In genomic region chr17:88111865-88112645, GRCm38 (mm10) we compare ENCODE assay signal across 14 mouse cellular contexts. TPM values are rescaled to one million over a fixed set of nuclear protein-coding genes. Genes with fewer than 3 reads are reported as not detected.
DNase-seq lines count a peak whose midpoint lies in the region; ATAC-seq lines count a peak whose summit lies in the region.
"Had no signal": no experiment of that assay in that cellular context is flagged by ENCODE, and none has a peak within 500 bp of the region (broad histone marks: within the 10 kb centered on the region; RNA-seq: fewer than 3 reads in every experiment).

No protein-coding gene starts in this region.

- H3K4me2 ChIP-seq in embryonic facial prominence, embryonic 15.5 days (replicated peaks) = no peak overlapping the region
- H3K4me2 ChIP-seq in forebrain, embryonic 16.5 days (ENCODE audit: low read length) = no peak overlapping the region
- H3K4me2 ChIP-seq in hindbrain, embryonic 13.5 days = no peak overlapping the region
- H3K4me2 ChIP-seq: liver, embryonic 15.5 days had no signal

- H3K4me3 ChIP-seq in embryonic facial prominence, embryonic 15.5 days (replicated peaks) = no peak overlapping the region
- H3K4me3 ChIP-seq in embryonic facial prominence, embryonic 10.5 days = no peak overlapping the region
- H3K4me3 ChIP-seq in forebrain, embryonic 16.5 days (replicated peaks; ENCODE audit: low read length) = no peak overlapping the region
- no peak overlapping the region for H3K4me3 ChIP-seq in hindbrain, embryonic 13.5 days
- H3K4me3 ChIP-seq: heart, embryonic 10.5 days; liver, embryonic 15.5 days had no signal

- no peaks in the 10 kb centered on the region for H3K27me3 ChIP-seq in embryonic facial prominence, embryonic 15.5 days
- no peaks in the 10 kb centered on the region for H3K27me3 ChIP-seq in embryonic facial prominence, embryonic 10.5 days (replicated peaks; ENCODE audit: low read depth, poor library complexity, severe bottlenecking)
- H3K27me3 ChIP-seq in forebrain, embryonic 16.5 days (replicated peaks; ENCODE audit: control insufficient read depth, insufficient read depth, low read length) = no peaks in the 10 kb centered on the region
- no peaks in the 10 kb centered on the region for H3K27me3 ChIP-seq in hindbrain, embryonic 13.5 days
- H3K27me3 ChIP-seq: liver, embryonic 15.5 days had no signal

- ATAC-seq in embryonic facial prominence, embryonic 15.5 days (ENCODE audit: insufficient number of reproducible peaks, low FRiP score, low TSS enrichment, low read depth) = no peak
- ATAC-seq in granulocyte monocyte progenitor cell, adult 5-6 weeks (replicated peaks; ENCODE audit: poor library complexity, severe bottlenecking) = peak; percentile 62
- no peak for ATAC-seq in forebrain, embryonic 16.5 days
- ATAC-seq in hindbrain, embryonic 13.5 days (ENCODE audit: low FRiP score) = no peak

- H3K36me3 ChIP-seq in embryonic facial prominence, embryonic 15.5 days = no peaks in the 10 kb centered on the region
- no peaks in the 10 kb centered on the region for H3K36me3 ChIP-seq in embryonic facial prominence, embryonic 10.5 days (replicated peaks)
- no peaks in the 10 kb centered on the region for H3K36me3 ChIP-seq in forebrain, embryonic 16.5 days (ENCODE audit: control insufficient read depth, insufficient read depth)
- H3K36me3 ChIP-seq in hindbrain, embryonic 13.5 days = no peaks in the 10 kb centered on the region
- H3K36me3 ChIP-seq: heart, embryonic 10.5 days; liver, embryonic 15.5 days had no signal

- H3K9me3 ChIP-seq in embryonic facial prominence, embryonic 15.5 days (replicated peaks) = no peaks in the 10 kb centered on the region
- no peaks in the 10 kb centered on the region for H3K9me3 ChIP-seq in embryonic facial prominence, embryonic 10.5 days
- H3K9me3 ChIP-seq in forebrain, embryonic 16.5 days (ENCODE audit: control insufficient read depth, low read length) = no peaks in the 10 kb centered on the region
- no peaks in the 10 kb centered on the region for H3K9me3 ChIP-seq in hindbrain, embryonic 13.5 days
- H3K9me3 ChIP-seq: heart, embryonic 10.5 days; liver, embryonic 15.5 days had no signal

- H3K9ac ChIP-seq in embryonic facial prominence, embryonic 15.5 days = no peak overlapping the region
- no peak overlapping the region for H3K9ac ChIP-seq in forebrain, embryonic 16.5 days (replicated peaks; ENCODE audit: low read depth, low read length)
- H3K9ac ChIP-seq in hindbrain, embryonic 13.5 days = no peak overlapping the region
- H3K9ac ChIP-seq: liver, embryonic 15.5 days had no signal

- H3K4me1 ChIP-seq in embryonic facial prominence, embryonic 15.5 days = 0 out of 2 replicates have a peak, but pooled peaks cover 3% of the 10 kb centered on the region
- H3K4me1 ChIP-seq in embryonic facial prominence, embryonic 10.5 days = peaks cover 4% of the 10 kb centered on the region
- H3K4me1 ChIP-seq in forebrain, embryonic 16.5 days (replicated peaks; ENCODE audit: control insufficient read depth, insufficient read depth, low read length) = no peaks in the 10 kb centered on the region
- no peaks in the 10 kb centered on the region for H3K4me1 ChIP-seq in hindbrain, embryonic 13.5 days (replicated peaks)
- H3K4me1 ChIP-seq: heart, embryonic 10.5 days; liver, embryonic 15.5 days had no signal

- no peak for DNase-seq in embryonic facial prominence, embryonic 10.5 days (ENCODE audit: low spot score)
- peak; percentile 83 for DNase-seq in CD4-positive, CD25-positive, alpha-beta regulatory T cell, adult 2 months (ENCODE audit: low read depth, low spot score)
- peak; percentile 10 to 60 for DNase-seq in spleen, postnatal 10 days (ENCODE audit: low spot score in 2 of 2)
- DNase-seq in urinary bladder, postnatal 4 days (ENCODE audit: low spot score in 2 of 2) = no peak
- DNase-seq: adrenal gland, postnatal 14 days; cerebellum, postnatal 25 days; layer of hippocampus, postnatal 36 days; right cerebral cortex, postnatal 14 days had no signal

- WGBS in embryonic facial prominence, embryonic 15.5 days = 66% methylated on average over 10 of the region's 10 CpGs
- WGBS in embryonic facial prominence, embryonic 10.5 days = 77% methylated on average over 10 of the region's 10 CpGs
- WGBS in forebrain, embryonic 16.5 days = 87% methylated on average over 10 of the region's 10 CpGs
- WGBS in hindbrain, embryonic 13.5 days = 88% methylated on average over 10 of the region's 10 CpGs

- H3K27ac ChIP-seq in embryonic facial prominence, embryonic 15.5 days (replicated peaks) = peak overlapping the region; percentile 55
- H3K27ac ChIP-seq in embryonic facial prominence, embryonic 10.5 days (replicated peaks) = no peak overlapping the region
- no peak overlapping the region for H3K27ac ChIP-seq in forebrain, embryonic 16.5 days (ENCODE audit: low read length)
- no peak overlapping the region for H3K27ac ChIP-seq in hindbrain, embryonic 13.5 days
- H3K27ac ChIP-seq: heart, embryonic 10.5 days; liver, embryonic 15.5 days had no signal

RNA-seq across cellular contexts. Expression of gene Fbxo11, which starts 47.0 kb away (rescaled TPM):
- 19.4 and 19.6 TPM in 2 replicates for polyA plus RNA-seq in embryonic facial prominence, embryonic 15.5 days (2015; fragmentation: Nextera tagmentation; extraction: Ambion mirVana)
- polyA plus RNA-seq in embryonic facial prominence, embryonic 10.5 days (2016; fragmentation: Nextera tagmentation; extraction: Ambion mirVana) = 16.7 and 17.5 TPM in 2 replicates
- total RNA-seq in granulocyte monocyte progenitor cell, adult 5-6 weeks (2014; fragmentation: Nextera tagmentation) = 22.0 and 23.1 TPM in 2 replicates
- total RNA-seq in granulocyte monocyte progenitor cell, adult 5-6 weeks (2017) = 17.5 and 24.6 TPM in 2 replicates
- 33.0 and 34.1 TPM in 2 replicates for polyA plus RNA-seq in forebrain, embryonic 16.5 days (2015; fragmentation: Nextera tagmentation; extraction: Ambion mirVana)
- polyA plus RNA-seq in hindbrain, embryonic 13.5 days (2015; fragmentation: Nextera tagmentation; extraction: Ambion mirVana) = 26.6 and 27.0 TPM in 2 replicates

Comparison
In these comparisons a context has a peak if more than half of its experiments do, and no peak if none do; other contexts are left out.
1. DNase-seq: peak in CD4-positive, CD25-positive, alpha-beta regulatory T cell, adult 2 months (single experiment) and spleen, postnatal 10 days (2 of 2); none in embryonic facial prominence, embryonic 10.5 days (single experiment) and urinary bladder, postnatal 4 days (0 of 2).